Mouse (Mus musculus) brain, embryonic 14.5 days (tissue): ENCODE measurements around the gene Itpr1.

Experiments
- CTCF ChIP-seq: fragments of 200-500 bp; IDR thresholded peaks from 2 replicates; pipeline ENCODE4 v1.5.1; 2012; ENCODE audit warnings: inconsistent platforms, mild to moderate bottlenecking, moderate library complexity, borderline replicate concordance; ENCODE audit not compliant: insufficient read depth, insufficient read length; ENCODE audit errors: extremely low read depth
- POLR2A ChIP-seq: fragments of 200-500 bp; IDR thresholded peaks from 2 replicates; pipeline ENCODE4 v1.6.1; 2012; ENCODE audit warnings: mild to moderate bottlenecking, inconsistent platforms, borderline replicate concordance; ENCODE audit not compliant: poor library complexity, insufficient read depth, insufficient read length, severe bottlenecking; ENCODE audit errors: extremely low read depth

GRCm38 (mm10) chr6:108424749-108425584 lies 212.1 kb downstream of the Itpr1 start:
- TF ChIP-seq CTCF (no peak), POLR2A (no peak)
